Mouse (Mus musculus) erythroblast, embryonic 14.5 days (primary cell): Measurements from ENCODE around the gene Sec31a. TPM values are rescaled to one million over a fixed set of nuclear protein-coding genes. Genes with fewer than 3 reads are reported as not detected.
"Not testable (repeated sequence)": the region's sequence is repeated elsewhere in the genome, so short reads cannot be mapped to it uniquely, and the experiment has no call there.

Experiments
- H3K27me3 ChIP-seq: 2 replicates; pipeline ENCODE4 v1.6.1; 2012; ENCODE audit warnings: inconsistent platforms; ENCODE audit not compliant: control insufficient read depth
- H3K36me3 ChIP-seq: 2 replicates; pipeline ENCODE4 v1.6.1; 2012; ENCODE audit warnings: mild to moderate bottlenecking, inconsistent platforms; ENCODE audit not compliant: control insufficient read depth
- H3K4me1 ChIP-seq: 2 replicates; pipeline ENCODE4 v1.6.1; 2012; ENCODE audit warnings: inconsistent platforms; ENCODE audit not compliant: control insufficient read depth
- H3K4me3 ChIP-seq: replicated peaks from 2 replicates; pipeline ENCODE3; 2012; ENCODE audit warnings: moderate library complexity, mild to moderate bottlenecking, inconsistent platforms
- H3K9me3 ChIP-seq: 2 replicates; pipeline ENCODE4 v1.6.1; 2012; ENCODE audit warnings: low read length, inconsistent platforms, mixed read lengths; ENCODE audit not compliant: control insufficient read depth
- GATA1 ChIP-seq: IDR thresholded peaks from 2 replicates; pipeline ENCODE4 v1.6.1; 2012; ENCODE audit warnings: low read length, inconsistent platforms, mixed read lengths
- TAL1 ChIP-seq: IDR thresholded peaks from 3 replicates; pipeline ENCODE4 v1.6.1; 2012; ENCODE audit warnings: low read length, inconsistent platforms, mixed read lengths
- polyA plus RNA-seq: library from polyadenylated mRNA; stranded (reverse); fragments of >175 nt; gene quantifications from 2 replicates; pipeline ENCODE4 v1.2.3, GENCODE M21; 2012

The Sec31a gene
- polyA plus RNA-seq, 1 experiment, result 1.7 TPM

DNA sequence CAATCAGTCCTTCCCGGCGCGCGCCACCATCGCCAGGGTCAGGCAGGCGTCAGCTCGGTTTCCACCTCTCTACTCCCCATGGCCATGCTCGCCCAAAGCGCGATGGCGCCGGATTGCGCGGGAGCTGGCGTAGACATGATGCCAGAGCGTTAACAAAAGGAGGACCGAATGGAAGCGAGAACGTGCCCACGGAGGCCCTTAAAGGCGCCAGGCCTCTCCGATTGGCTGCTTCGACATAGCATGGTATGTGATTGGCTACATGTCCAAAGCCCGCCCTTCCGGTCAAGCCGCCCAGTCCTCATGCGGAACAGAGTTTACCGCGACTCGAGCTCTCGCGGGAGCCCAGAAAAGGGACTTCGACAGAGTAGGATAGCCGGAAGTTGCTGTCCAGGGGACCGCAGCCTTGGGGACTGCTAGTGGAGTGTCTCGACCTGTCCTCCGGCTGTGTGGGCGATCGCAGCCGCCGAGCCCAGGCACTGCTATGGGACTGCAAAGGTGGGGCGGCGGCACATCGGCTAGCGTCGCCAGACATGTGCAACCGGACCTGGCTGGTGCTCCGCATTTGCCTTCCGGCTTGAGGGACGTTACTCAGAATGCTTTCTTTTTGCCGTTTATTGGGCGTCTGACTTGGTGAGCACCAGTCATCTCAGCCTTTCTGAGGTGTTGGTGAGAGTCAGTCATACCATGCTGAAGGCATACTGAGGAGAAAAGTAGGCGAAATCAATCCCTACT is 13.5 kb upstream of the Sec31a start:
- TF ChIP-seq GATA1 (no peak), TAL1 (no peak)
- peaks cover 52% of the 10 kb centered on the region for H3K4me1 ChIP-seq
- H3K9me3 ChIP-seq, result no peaks in the 10 kb centered on the region
- peak overlapping the region; percentile 77 for H3K4me3 ChIP-seq
- peaks cover 55% of the 10 kb centered on the region for H3K36me3 ChIP-seq
- no peaks in the 10 kb centered on the region for H3K27me3 ChIP-seq

DNA sequence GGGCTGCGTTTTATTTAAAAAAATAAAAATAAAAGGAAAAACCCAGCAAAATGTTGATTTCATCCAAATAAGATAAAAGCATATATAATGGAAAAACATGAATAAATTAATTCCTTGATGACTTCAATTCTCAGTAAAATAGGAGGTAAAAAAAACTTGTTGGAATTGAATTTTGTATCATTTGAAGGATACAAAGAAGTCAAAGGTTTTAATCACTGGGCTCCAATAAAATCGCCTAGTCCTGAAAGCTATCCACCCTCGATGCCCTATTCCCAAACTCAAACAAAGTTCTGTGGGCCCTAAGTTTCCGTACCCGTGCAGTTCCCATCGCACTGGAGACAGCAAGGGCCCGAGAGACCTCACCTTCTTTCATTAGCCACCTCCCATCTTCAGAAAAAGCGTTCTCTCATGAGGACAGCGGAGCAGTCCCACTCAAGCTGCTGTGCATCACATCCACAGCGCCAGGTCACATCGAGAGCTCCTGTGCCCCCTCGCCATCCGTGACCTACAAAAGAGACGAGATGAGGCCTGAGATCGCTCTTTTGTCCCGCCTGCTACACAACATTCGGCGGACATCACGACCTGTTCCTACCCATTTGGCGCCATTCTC is 12.8 kb upstream of the Sec31a start:
- H3K9me3 ChIP-seq, result no peaks in the 10 kb centered on the region
- no peaks in the 10 kb centered on the region for H3K27me3 ChIP-seq
- H3K4me1 ChIP-seq, result peaks cover 57% of the 10 kb centered on the region
- TF ChIP-seq TAL1, result no peak
- peak overlapping the region; percentile 77 for H3K4me3 ChIP-seq
- H3K36me3 ChIP-seq, result peaks cover 58% of the 10 kb centered on the region

DNA sequence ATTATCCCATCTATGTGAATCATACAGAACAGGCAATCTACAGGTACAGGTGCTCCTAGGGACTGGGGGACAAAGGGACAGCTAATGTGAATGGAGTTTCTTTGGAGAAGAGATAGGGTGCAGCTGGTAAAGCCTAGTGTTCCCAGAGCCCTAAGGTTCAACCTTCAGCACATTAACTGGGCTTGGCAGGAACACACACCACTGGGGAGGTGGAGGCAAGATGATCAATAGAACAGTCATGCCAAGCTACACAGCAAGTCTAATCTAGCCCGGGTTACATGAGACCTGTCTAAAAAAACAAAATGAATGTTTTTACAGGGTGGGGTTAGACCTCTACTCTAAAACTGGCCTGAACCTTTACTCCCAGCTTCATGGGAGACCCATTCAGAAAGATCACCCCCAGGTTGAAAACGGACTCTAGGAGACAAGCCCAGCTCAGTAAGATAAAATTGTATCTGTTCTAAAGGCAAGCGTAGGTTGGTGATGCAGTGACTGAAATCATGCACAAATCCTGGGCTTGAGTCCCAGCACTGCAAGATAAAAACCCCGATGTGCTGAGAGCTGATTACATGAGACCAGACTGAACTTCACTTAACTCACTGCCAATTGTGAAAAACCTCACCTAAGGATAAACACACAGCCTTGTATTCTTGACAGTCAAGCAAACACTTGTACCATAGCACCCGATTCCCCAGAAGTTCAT is 12.1 kb upstream of the Sec31a start:
- H3K27me3 ChIP-seq, result no peaks in the 10 kb centered on the region
- TF ChIP-seq GATA1, result no peak
- TF ChIP-seq TAL1, result no peak
- no peaks in the 10 kb centered on the region for H3K9me3 ChIP-seq
- H3K4me1 ChIP-seq, result peaks cover 61% of the 10 kb centered on the region
- H3K4me3 ChIP-seq, result peak overlapping the region; percentile 77
- peaks cover 61% of the 10 kb centered on the region for H3K36me3 ChIP-seq

DNA sequence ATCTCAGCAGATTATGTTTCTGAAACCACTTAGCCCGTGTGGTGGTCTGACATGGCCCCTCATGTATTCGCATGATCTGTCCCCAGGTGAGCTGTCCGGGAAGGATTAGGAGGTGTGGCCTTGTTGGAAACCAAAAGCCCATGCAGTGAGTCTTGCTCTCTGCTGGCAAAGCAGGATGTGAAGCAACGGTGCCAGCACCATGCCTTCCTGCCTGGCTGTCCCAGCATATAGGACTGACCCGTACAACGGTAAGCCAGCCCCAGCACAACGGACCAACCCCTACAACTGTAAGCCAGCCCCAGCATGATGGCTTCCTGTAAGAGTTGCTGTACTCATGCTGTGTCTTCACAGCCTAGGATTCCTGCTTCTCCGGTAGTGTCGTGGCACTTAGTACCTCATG is 11.2 kb upstream of the Sec31a start:
- H3K4me1 ChIP-seq, result peaks cover 63% of the 10 kb centered on the region
- H3K36me3 ChIP-seq, result peaks cover 68% of the 10 kb centered on the region
- no peaks in the 10 kb centered on the region for H3K27me3 ChIP-seq
- H3K4me3 ChIP-seq, result peak overlapping the region; percentile 15
- H3K9me3 ChIP-seq, result no peaks in the 10 kb centered on the region
- TF ChIP-seq GATA1 (no peak), TAL1 (no peak)

DNA sequence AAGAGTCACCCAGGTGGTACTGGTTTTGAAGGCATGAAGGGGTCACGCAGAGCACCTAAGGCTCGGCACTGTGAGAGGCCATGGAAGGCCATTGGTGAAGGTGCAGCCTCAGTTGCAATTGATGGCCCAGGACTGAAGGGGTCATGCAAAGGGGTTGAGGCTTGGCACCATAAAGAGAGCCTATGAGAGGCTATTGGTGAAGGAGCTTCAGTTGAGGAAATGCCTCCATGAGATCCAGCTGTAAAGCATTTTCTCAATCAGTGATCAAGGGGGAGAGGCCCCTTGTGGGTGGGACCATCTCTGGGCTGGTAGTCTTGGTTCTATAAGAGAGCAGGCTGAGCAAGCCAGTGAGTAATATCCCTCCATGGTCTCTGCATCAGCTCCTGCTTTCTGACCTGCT is 9.8 kb upstream of the Sec31a start:
- H3K36me3 ChIP-seq, result peaks cover 75% of the 10 kb centered on the region
- peaks cover 58% of the 10 kb centered on the region for H3K4me1 ChIP-seq
- H3K4me3 ChIP-seq, H3K9me3 ChIP-seq, H3K27me3 ChIP-seq: not testable (repeated sequence)

DNA sequence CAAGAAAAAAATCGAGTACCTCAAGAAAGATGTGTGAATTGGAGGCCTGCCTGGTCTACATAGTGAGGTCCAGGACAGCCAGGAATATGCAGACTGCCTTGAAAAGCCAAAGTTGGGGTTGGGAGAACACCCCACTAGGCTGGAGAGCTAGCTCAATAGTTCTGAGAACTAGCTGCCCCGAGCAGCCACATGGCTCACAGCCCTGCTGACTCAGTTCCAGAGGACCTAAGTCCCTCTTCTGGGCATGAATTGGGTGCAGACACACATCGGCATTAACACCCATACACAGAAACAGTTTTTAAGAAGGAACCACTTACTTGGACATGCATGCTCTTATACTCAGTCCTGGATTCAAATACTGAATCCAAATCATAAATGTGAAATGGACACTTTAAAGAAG is 8.2 kb upstream of the Sec31a start:
- peaks cover 43% of the 10 kb centered on the region for H3K4me1 ChIP-seq
- peaks cover 89% of the 10 kb centered on the region for H3K36me3 ChIP-seq
- H3K4me3 ChIP-seq, result no peak overlapping the region
- no peak for TF ChIP-seq GATA1
- TF ChIP-seq TAL1, result no peak
- H3K27me3 ChIP-seq, result no peaks in the 10 kb centered on the region
- no peaks in the 10 kb centered on the region for H3K9me3 ChIP-seq

DNA sequence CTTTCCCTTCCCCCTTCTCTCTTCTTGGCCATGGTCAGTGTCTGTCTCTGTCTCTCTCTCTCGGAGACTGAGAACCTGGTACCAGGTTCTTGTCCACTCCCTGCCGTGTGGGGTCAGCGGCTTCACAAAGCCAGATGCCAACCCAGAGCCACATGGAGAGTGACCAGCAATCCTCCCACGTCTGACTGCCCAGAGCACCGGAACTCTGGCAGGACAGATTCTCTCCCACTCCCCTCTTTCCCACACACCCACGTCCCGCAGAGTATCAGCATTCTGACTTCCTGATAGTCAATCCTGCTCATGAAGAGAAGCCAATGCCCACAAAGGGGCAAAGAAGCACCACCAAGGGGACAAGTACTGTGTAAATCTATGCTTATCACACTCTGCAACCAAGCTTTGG is 7.6 kb upstream of the Sec31a start:
- Histone ChIP-seq H3K4me1 (peaks cover 37% of the 10 kb centered on the region), H3K4me3 (no peak overlapping the region), H3K9me3 (no peaks in the 10 kb centered on the region), H3K27me3 (no peaks in the 10 kb centered on the region), H3K36me3 (peaks cover 95% of the 10 kb centered on the region)
- no peak for TF ChIP-seq GATA1
- TF ChIP-seq TAL1, result no peak

DNA sequence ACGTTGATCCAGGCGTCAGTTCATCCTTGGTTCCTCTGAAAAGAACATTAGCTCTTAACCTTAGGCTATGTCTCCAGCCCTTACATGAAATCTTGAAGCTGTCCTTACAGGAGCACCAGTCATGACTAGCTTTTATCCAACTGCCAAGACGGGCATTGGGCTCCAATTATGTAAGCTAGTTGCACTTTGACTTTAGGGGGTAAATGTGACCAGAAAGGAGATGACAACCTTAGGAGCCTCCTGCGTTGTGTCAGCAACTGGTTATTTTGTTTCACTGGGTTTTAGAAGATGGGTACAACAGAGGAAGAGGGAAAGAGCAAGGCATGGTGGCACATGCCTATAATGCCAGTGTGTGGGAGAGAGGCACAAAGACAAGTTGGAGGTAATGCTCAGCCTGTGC is 2.8 kb upstream of the Sec31a start:
- H3K27me3 ChIP-seq, result no peaks in the 10 kb centered on the region
- no peak for TF ChIP-seq TAL1
- no peak for TF ChIP-seq GATA1
- no peaks in the 10 kb centered on the region for H3K9me3 ChIP-seq
- peaks cover 56% of the 10 kb centered on the region for H3K36me3 ChIP-seq
- H3K4me1 ChIP-seq, result peaks cover 36% of the 10 kb centered on the region
- H3K4me3 ChIP-seq, result no peak overlapping the region

DNA sequence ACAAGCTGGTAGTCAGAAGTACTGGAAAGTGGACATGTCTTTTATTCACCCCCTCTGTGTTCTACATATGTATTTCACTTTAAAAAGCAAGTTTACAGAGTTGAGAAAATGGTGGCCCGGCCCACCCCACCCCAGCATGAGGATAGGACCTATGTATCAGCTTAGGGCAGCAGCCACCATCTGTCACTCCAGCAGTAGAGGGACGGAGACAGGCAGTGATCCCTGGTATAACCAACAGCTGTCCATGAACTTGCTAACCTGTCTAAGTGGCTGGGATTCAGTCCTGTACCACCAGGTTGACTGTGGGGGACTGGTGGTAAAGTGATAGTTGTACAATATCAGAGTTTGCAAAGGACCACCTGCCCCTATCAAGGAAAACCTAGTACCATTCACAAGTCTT is 2.0 kb upstream of the Sec31a start:
- Histone ChIP-seq H3K4me3 (no peak overlapping the region), H3K4me1 (peaks cover 32% of the 10 kb centered on the region), H3K36me3 (peaks cover 48% of the 10 kb centered on the region), H3K9me3 (no peaks in the 10 kb centered on the region), H3K27me3 (no peaks in the 10 kb centered on the region)
- TF ChIP-seq GATA1 (no peak), TAL1 (no peak)
